Comparison of ENCODE assay signal across 13 mouse cellular contexts in the genomic region with DNA sequence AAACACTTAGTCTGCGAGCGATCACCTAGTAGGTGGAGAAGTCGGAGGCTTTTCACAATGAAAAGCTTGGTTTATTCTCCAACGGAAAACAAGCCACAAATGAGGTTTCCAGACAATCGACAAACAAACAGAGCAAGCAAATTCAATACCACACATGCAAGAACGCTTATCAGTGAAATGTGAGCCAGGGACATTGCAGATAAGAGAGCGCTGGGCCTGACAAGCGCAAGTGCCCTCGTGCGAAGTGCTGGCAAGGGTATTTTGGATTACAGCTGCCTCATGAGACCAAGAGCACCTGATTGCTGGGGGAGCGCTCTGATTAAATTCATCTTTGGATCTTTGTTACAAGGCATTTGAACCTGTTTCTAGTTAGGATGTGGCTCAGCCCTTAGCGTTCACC. TPM values are rescaled to one million over a fixed set of nuclear protein-coding genes. Genes with fewer than 3 reads are reported as not detected.
A peak's percentile ranks its signal among the peaks of the same experiment; 100 is the strongest.
DNase-seq lines count a peak whose midpoint lies in the region; ATAC-seq and TF ChIP-seq lines count a peak whose summit lies in the region.
"Had no signal": no experiment of that assay in that cellular context is flagged by ENCODE, and none has a peak within 500 bp of the region (broad histone marks: within the 10 kb centered on the region; RNA-seq: fewer than 3 reads in every experiment).

No protein-coding gene starts in this region.

- H3K9me3 ChIP-seq in lung, embryonic 14.5 days (ENCODE audit: low read depth, low read length), result no peaks in the 10 kb centered on the region
- H3K9me3 ChIP-seq in lung, postnatal 0 days (ENCODE audit: low read length), result no peaks in the 10 kb centered on the region
- no peaks in the 10 kb centered on the region for H3K9me3 ChIP-seq in heart, embryonic 13.5 days
- no peaks in the 10 kb centered on the region for H3K9me3 ChIP-seq in stomach, embryonic 15.5 days
- H3K9me3 ChIP-seq in limb, embryonic 10.5 days (replicated peaks), result no peaks in the 10 kb centered on the region

- H3K9ac ChIP-seq in lung, embryonic 14.5 days, result no peak overlapping the region
- H3K9ac ChIP-seq in lung, postnatal 0 days (replicated peaks; ENCODE audit: low read depth), result no peak overlapping the region
- H3K9ac ChIP-seq in heart, embryonic 13.5 days, result peak overlapping the region; percentile 54; the same call in 1 of the 2 replicates
- no peak overlapping the region for H3K9ac ChIP-seq in liver, adult 2 months (ENCODE audit: low read depth, low read length)
- H3K9ac ChIP-seq in stomach, embryonic 15.5 days, result no peak overlapping the region

- H3K4me1 ChIP-seq in lung, embryonic 14.5 days (ENCODE audit: insufficient read depth), result no peaks in the 10 kb centered on the region
- no peaks in the 10 kb centered on the region for H3K4me1 ChIP-seq in lung, postnatal 0 days (ENCODE audit: insufficient read depth, low read depth, low read length)
- peaks cover 25% of the 10 kb centered on the region for H3K4me1 ChIP-seq in heart, embryonic 13.5 days
- peaks cover 3% of the 10 kb centered on the region; the same call in 1 of the 2 replicates for H3K4me1 ChIP-seq in liver, adult 2 months (ENCODE audit: control insufficient read depth, insufficient read depth, low read length)
- no peaks in the 10 kb centered on the region for H3K4me1 ChIP-seq in stomach, embryonic 15.5 days
- H3K4me1 ChIP-seq in limb, embryonic 10.5 days, result 0 out of 2 replicates have a peak, but pooled peaks cover 4% of the 10 kb centered on the region

- TF ChIP-seq POLR2A in liver, adult 2 months (IDR thresholded peaks at IDR 0.05; ENCODE audit: extremely low read depth, insufficient read depth, low read length), result no peak

- peak overlapping the region; percentile 33 for H3K4me2 ChIP-seq in lung, embryonic 14.5 days
- H3K4me2 ChIP-seq in lung, postnatal 0 days (replicated peaks; ENCODE audit: low read depth, low read length), result no peak overlapping the region; the same call in 1 of the 2 replicates
- peak overlapping the region; percentile 64 for H3K4me2 ChIP-seq in heart, embryonic 13.5 days
- peak overlapping the region; percentile 25; the same call in 1 of the 2 replicates for H3K4me2 ChIP-seq in stomach, embryonic 15.5 days

- H3K4me3 ChIP-seq in lung, embryonic 14.5 days (ENCODE audit: low read depth, low read length), result no peak overlapping the region
- H3K4me3 ChIP-seq in lung, postnatal 0 days (ENCODE audit: low read depth, low read length), result no peak overlapping the region
- peak overlapping the region; percentile 32 for H3K4me3 ChIP-seq in heart, embryonic 13.5 days
- no peak overlapping the region for H3K4me3 ChIP-seq in liver, adult 2 months (ENCODE audit: insufficient read depth, low read depth, low read length)
- H3K4me3 ChIP-seq in stomach, embryonic 15.5 days (replicated peaks), result no peak overlapping the region
- H3K4me3 ChIP-seq in limb, embryonic 10.5 days, result no peak overlapping the region

- H3K79me2 ChIP-seq in liver, adult 2 months (ENCODE audit: control insufficient read depth, insufficient read depth, low read length), result no peaks in the 10 kb centered on the region

- ATAC-seq in lung, embryonic 14.5 days (ENCODE audit: insufficient read depth), result no peak
- ATAC-seq in lung, postnatal 0 days, result no peak; the same call in 1 of the 2 replicates
- ATAC-seq in heart, embryonic 13.5 days (ENCODE audit: extremely low read depth, insufficient number of reproducible peaks, low FRiP score, low TSS enrichment), result no peak
- ATAC-seq in stomach, embryonic 15.5 days (ENCODE audit: insufficient read depth, low FRiP score, low read depth), result peak; percentile 56; the same call in 1 of the 2 replicates
- ATAC-seq: inflammation-experienced regulatory T-cells, adult 6 months had no signal

- no peaks in the 10 kb centered on the region for H3K27me3 ChIP-seq in lung, embryonic 14.5 days (ENCODE audit: insufficient read depth, low read length)
- H3K27me3 ChIP-seq in lung, postnatal 0 days (replicated peaks; ENCODE audit: insufficient read depth, low read length), result no peaks in the 10 kb centered on the region
- 0 out of 2 replicates have a peak, but pooled peaks cover 3% of the 10 kb centered on the region for H3K27me3 ChIP-seq in heart, embryonic 13.5 days (replicated peaks)
- no peaks in the 10 kb centered on the region for H3K27me3 ChIP-seq in liver, adult 2 months (ENCODE audit: control insufficient read depth, insufficient read depth, low read length)
- no peaks in the 10 kb centered on the region for H3K27me3 ChIP-seq in stomach, embryonic 15.5 days (replicated peaks)
- H3K27me3 ChIP-seq in limb, embryonic 10.5 days (ENCODE audit: low read depth, poor library complexity, severe bottlenecking), result no peaks in the 10 kb centered on the region

- WGBS in lung, embryonic 14.5 days, result 15% methylated on average over 12 of the region's 12 CpGs
- WGBS in lung, postnatal 0 days, result 23% methylated on average over 12 of the region's 12 CpGs
- 15% methylated on average over 12 of the region's 12 CpGs for WGBS in heart, embryonic 13.5 days
- 17% methylated on average over 12 of the region's 12 CpGs for WGBS in liver, adult 2 months
- 40% methylated on average over 12 of the region's 12 CpGs for WGBS in stomach, embryonic 15.5 days
- 62% methylated on average over 12 of the region's 12 CpGs for WGBS in limb, embryonic 10.5 days

- TF ChIP-seq CTCF in lung, embryonic 14.5 days (IDR thresholded peaks at IDR 0.05; ENCODE audit: low read depth), result no peak
- TF ChIP-seq CTCF in lung, postnatal 0 days (IDR thresholded peaks at IDR 0.05), result no peak
- no peak for TF ChIP-seq CTCF in liver, adult 2 months (IDR thresholded peaks at IDR 0.05; ENCODE audit: low read depth, low read length)

- DNase-seq in lung, embryonic 14.5 days, result no peak
- no peak for DNase-seq in lung, postnatal 0 days (ENCODE audit: low spot score)
- peak; percentile 81 for DNase-seq in liver, adult 2 months (ENCODE audit: extremely low read depth, low read depth, low spot score)
- no peak for DNase-seq in layer of hippocampus, adult 11-12 months (ENCODE audit: low spot score)
- no peak for DNase-seq in limb, embryonic 10.5 days (ENCODE audit: low spot score)
- no peak for DNase-seq in kidney, postnatal 14 days
- DNase-seq: cerebellum, adult 18-20 months; embryo, embryonic 11 days; right cerebral cortex, adult 18-20 months had no signal

- no peaks in the 10 kb centered on the region for H3K36me3 ChIP-seq in lung, embryonic 14.5 days (ENCODE audit: insufficient read depth)
- no peaks in the 10 kb centered on the region for H3K36me3 ChIP-seq in lung, postnatal 0 days (ENCODE audit: insufficient read depth, low read length)
- no peaks in the 10 kb centered on the region for H3K36me3 ChIP-seq in heart, embryonic 13.5 days
- H3K36me3 ChIP-seq in liver, adult 2 months (ENCODE audit: control insufficient read depth, insufficient read depth, low read length), result no peaks in the 10 kb centered on the region
- no peaks in the 10 kb centered on the region for H3K36me3 ChIP-seq in stomach, embryonic 15.5 days
- H3K36me3 ChIP-seq in limb, embryonic 10.5 days, result no peaks in the 10 kb centered on the region

- no peak overlapping the region for H3K27ac ChIP-seq in lung, embryonic 14.5 days (ENCODE audit: low read depth)
- H3K27ac ChIP-seq in lung, postnatal 0 days (ENCODE audit: low read length), result no peak overlapping the region
- H3K27ac ChIP-seq in heart, embryonic 13.5 days (replicated peaks), result no peak overlapping the region
- H3K27ac ChIP-seq in liver, adult 2 months (replicated peaks; ENCODE audit: insufficient read depth, low read depth, low read length), result no peak overlapping the region
- no peak overlapping the region for H3K27ac ChIP-seq in stomach, embryonic 15.5 days
- no peak overlapping the region for H3K27ac ChIP-seq in limb, embryonic 10.5 days
- H3K27ac ChIP-seq: macrophage had no signal

- TF ChIP-seq EP300 in lung, postnatal 0 days (IDR thresholded peaks at IDR 0.05), result no peak

RNA-seq across cellular contexts. Expression of a gene that starts 7.0 kb away (rescaled TPM):
- 81.7 and 85.3 TPM in 2 replicates for polyA plus RNA-seq in lung, embryonic 14.5 days (2014; fragmentation: Nextera tagmentation; extraction: Ambion mirVana)
- 79.6 and 80.0 TPM in 2 replicates for polyA plus RNA-seq in lung, postnatal 0 days (2015; fragmentation: Nextera tagmentation; extraction: Ambion mirVana)
- 60.1 and 61.1 TPM in 2 replicates for polyA plus RNA-seq in heart, embryonic 13.5 days (2015; fragmentation: Nextera tagmentation; extraction: Ambion mirVana)
- total RNA-seq in liver, adult 2 months (2014; rRNA removed), result 23.0 and 24.9 TPM in 2 replicates
- 10.7 and 14.7 TPM in 2 replicates for polyA plus RNA-seq in liver, adult 2 months (2012; rRNA removed)
- polyA plus RNA-seq in stomach, embryonic 15.5 days (2015; fragmentation: Nextera tagmentation; extraction: Ambion mirVana), result 70.7 and 75.3 TPM in 2 replicates
- 88.7 and 95.4 TPM in 2 replicates for polyA plus RNA-seq in limb, embryonic 10.5 days (2016; fragmentation: Nextera tagmentation; extraction: Ambion mirVana)

RNA-seq across cellular contexts. Expression of a gene that starts 57.0 kb away (rescaled TPM):
- polyA plus RNA-seq in lung, embryonic 14.5 days (2014; fragmentation: Nextera tagmentation; extraction: Ambion mirVana), result 17.6 and 17.8 TPM in 2 replicates
- polyA plus RNA-seq in lung, postnatal 0 days (2015; fragmentation: Nextera tagmentation; extraction: Ambion mirVana), result 4.6 and 5.7 TPM in 2 replicates
- 11.1 and 12.0 TPM in 2 replicates for polyA plus RNA-seq in heart, embryonic 13.5 days (2015; fragmentation: Nextera tagmentation; extraction: Ambion mirVana)
- total RNA-seq in liver, adult 2 months (2014; rRNA removed), result 369 and 383 TPM in 2 replicates
- 56.4 and 58.9 TPM in 2 replicates for polyA plus RNA-seq in liver, adult 2 months (2012; rRNA removed)
- 17.7 and 20.6 TPM in 2 replicates for polyA plus RNA-seq in stomach, embryonic 15.5 days (2015; fragmentation: Nextera tagmentation; extraction: Ambion mirVana)
- polyA plus RNA-seq in limb, embryonic 10.5 days (2016; fragmentation: Nextera tagmentation; extraction: Ambion mirVana), result 11.2 and 13.1 TPM in 2 replicates
